Mouse (Mus musculus) midbrain, embryonic 14.5 days (tissue): Measurements from ENCODE around the gene Gm44973. TPM values are rescaled to one million over a fixed set of nuclear protein-coding genes. Genes with fewer than 3 reads are reported as not detected.

Experiments used
- ATAC-seq: fragments of 200-750 bp; cut with Nextera tagmentation; 2 replicates; pipeline ENCODE4 v1.8.0; 2017; ENCODE audit warnings: moderate number of reproducible peaks, moderate library complexity; ENCODE audit not compliant: low FRiP score, low TSS enrichment
- DNase-seq: peaks from one replicate; pipeline ENCODE4 v3.0.0-alpha.2; 2015
- H3K27ac ChIP-seq: fragments of 300-500 bp; sonication (generic); replicated peaks from 2 replicates; pipeline ENCODE4 v1.5.1; 2014; ENCODE audit warnings: mild to moderate bottlenecking, low read depth, low read length, moderate library complexity
- H3K27me3 ChIP-seq: fragments of 300-500 bp; sonication (generic); 2 replicates; pipeline ENCODE4 v1.6.1; 2014; ENCODE audit warnings: low read length, control low read depth, mixed read lengths; ENCODE audit not compliant: control insufficient read depth, insufficient read depth
- H3K36me3 ChIP-seq: fragments of 300-500 bp; sonication (generic); 2 replicates; pipeline ENCODE4 v1.6.1; 2014; ENCODE audit warnings: low read length, control low read depth; ENCODE audit not compliant: control insufficient read depth, insufficient read depth
- H3K4me1 ChIP-seq: fragments of 300-500 bp; sonication (generic); 2 replicates; pipeline ENCODE4 v1.6.1; 2014; ENCODE audit warnings: mild to moderate bottlenecking, antibody characterized with exemption, low read length, control low read depth; ENCODE audit not compliant: control insufficient read depth, insufficient read depth
- H3K4me2 ChIP-seq: fragments of 300-500 bp; sonication (generic); 2 replicates; pipeline ENCODE4 v1.6.1; 2014; ENCODE audit warnings: mild to moderate bottlenecking, low read length, moderate library complexity
- H3K4me3 ChIP-seq: fragments of 300-500 bp; sonication (generic); replicated peaks from 2 replicates; pipeline ENCODE4 v1.5.1; 2014; ENCODE audit warnings: low read depth, low read length
- H3K9ac ChIP-seq: fragments of 300-500 bp; sonication (generic); replicated peaks from 2 replicates; pipeline ENCODE4 v1.6.1; 2014; ENCODE audit warnings: mild to moderate bottlenecking, low read length, moderate library complexity
- H3K9me3 ChIP-seq: fragments of 300-500 bp; sonication (generic); 2 replicates; pipeline ENCODE4 v1.6.1; 2016; ENCODE audit warnings: low read length, control low read depth, mixed read lengths; ENCODE audit not compliant: control insufficient read depth
- WGBS: fragments of 180-500 bp; shearing (Covaris S2); extraction: QIAGEN DNeasy Blood & Tissue Kit; methylation state at CpG from one replicate; pipeline ENCODE4 v1.1.7; 2014; 5-methylcytosine and 5-hydroxymethylcytosine counted together
- polyA plus RNA-seq: library from polyadenylated mRNA; unstranded; fragments of >200 nt; fragmentation: Nextera tagmentation; extraction: Ambion mirVana; gene quantifications from 2 replicates; pipeline ENCODE4 v1.2.1, GENCODE M21; 2014

Gm44973 gene
- polyA plus RNA-seq, result 1.3 TPM in 1 of 2 replicates, not detected in the other

DNA sequence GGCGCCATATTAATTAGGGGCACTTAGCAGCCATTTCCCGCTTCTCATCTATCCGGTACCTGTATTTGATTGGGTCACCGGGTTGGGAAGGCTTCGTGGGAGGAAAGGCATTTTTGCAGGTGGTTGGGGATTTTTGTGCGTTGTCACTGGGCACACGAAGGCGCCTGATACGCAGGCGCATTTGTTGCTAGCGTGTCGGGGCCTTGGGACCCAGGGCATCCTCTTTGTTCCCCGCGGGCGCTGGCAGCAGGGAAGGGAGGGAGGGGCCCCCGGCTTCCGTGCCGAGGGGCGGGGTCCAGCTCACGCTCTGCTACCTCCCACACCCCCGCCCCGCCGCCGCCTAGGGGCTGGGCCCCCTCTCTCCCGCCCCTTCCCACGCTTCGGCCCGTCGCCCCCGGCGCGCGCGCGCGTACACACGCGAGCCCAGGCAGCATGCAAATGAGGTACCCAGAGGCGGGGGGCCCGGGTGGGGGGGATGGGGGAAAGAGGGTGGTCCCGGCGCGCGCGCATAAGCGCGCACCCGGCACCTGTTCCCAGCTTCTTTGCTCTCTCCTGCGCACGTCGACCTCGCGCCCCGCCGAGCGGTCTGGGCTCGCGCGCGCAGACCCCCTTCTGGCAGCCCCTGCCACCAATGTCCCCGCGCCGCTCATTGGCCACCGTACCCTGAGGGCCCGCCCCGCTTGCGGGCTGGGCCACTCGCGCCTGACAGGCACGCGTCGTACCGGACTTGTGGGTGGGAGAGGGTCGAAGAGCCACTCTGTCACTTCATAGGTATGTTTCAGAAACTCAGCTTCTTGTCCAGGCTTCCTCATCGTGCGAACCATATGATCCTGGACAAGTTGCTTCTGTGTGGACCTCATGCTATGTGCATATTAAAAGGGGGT, at the start of gene Gm44973:
Gene Gm44973 (plus strand): TSS at position 379 of the 884 bp plus-strand sequence.
- DNase-seq (peak; percentile 97), ATAC-seq (peak; percentile 81)
- Histone ChIP-seq H3K9me3 (no peaks in the 10 kb centered on the region), H3K4me3 (peak within 1 kb of the TSS; percentile 74), H3K36me3 (peaks cover 23% of the 10 kb centered on the region), H3K27me3 (no peaks in the 10 kb centered on the region), H3K27ac (peak within 1 kb of the TSS; percentile 97), H3K9ac (peak within 1 kb of the TSS; percentile 73), H3K4me1 (0 out of 2 replicates have a peak, but pooled peaks cover 3% of the 10 kb centered on the region), H3K4me2 (peak within 1 kb of the TSS; percentile 64)
- under 1% methylated on average over 58 of the region's 76 CpGs for WGBS

DNA sequence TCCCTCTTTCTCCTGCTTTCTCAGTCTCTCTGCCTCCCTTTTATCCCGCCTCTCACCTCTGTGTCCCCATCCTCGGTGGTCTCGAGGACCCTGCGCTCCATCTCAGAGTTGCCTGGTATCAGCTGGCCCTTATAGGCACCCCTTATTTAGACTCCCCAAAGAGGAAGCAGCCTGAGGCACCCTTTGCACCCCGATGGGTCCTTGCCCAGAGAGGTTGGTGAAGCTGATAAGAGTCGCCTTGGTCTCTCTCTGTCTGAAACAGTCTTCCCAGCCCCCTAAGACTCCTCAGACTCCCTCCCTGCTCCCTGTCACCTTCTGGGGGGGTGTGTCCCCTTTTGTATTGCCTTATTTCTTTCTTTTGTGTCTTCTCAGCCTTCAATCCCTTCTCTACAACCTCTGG, 44.2 kb upstream of the Gm44973 start, which contains the start of gene Sbk3:
Gene Sbk3 (minus strand): TSS at position 101 of the 400 bp plus-strand sequence.
- Histone ChIP-seq H3K36me3 (no peaks in the 10 kb centered on the region), H3K27me3 (no peaks in the 10 kb centered on the region), H3K9ac (no peak within 1 kb of the TSS), H3K9me3 (no peaks in the 10 kb centered on the region), H3K27ac (no peak within 1 kb of the TSS), H3K4me2 (no peak within 1 kb of the TSS), H3K4me3 (no peak within 1 kb of the TSS), H3K4me1 (no peaks in the 10 kb centered on the region)
- no peak for ATAC-seq
- DNase-seq, result no peak
- WGBS, result 34% methylated on average over 6 of the region's 6 CpGs

DNA sequence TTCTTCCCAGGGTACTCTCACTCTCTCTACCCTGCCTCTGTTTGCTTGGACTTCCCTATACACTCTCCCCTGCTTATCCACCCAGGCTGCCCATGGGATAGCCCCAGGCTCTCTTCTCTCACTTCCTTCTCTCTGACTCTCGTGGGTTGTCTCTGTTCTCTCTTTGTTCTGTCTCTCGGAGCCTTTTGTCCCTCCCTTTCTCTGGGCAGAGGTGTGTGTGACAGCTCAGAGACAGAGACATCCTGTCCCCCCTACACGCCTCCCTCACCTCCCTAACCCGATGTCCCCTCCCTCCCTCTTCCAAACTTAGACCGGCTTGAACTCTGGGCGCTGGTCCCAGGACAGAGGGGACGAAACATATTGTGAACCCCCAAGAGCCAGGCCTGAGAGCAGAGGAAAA, 43.6 kb upstream of the Gm44973 start:
- no peak overlapping the region for H3K4me3 ChIP-seq
- ATAC-seq, result no peak
- no peak overlapping the region for H3K27ac ChIP-seq
- no peaks in the 10 kb centered on the region for H3K9me3 ChIP-seq
- H3K27me3 ChIP-seq, result no peaks in the 10 kb centered on the region
- no peaks in the 10 kb centered on the region for H3K36me3 ChIP-seq
- no peak overlapping the region for H3K9ac ChIP-seq
- H3K4me2 ChIP-seq, result no peak overlapping the region
- no peak for DNase-seq
- H3K4me1 ChIP-seq, result no peaks in the 10 kb centered on the region
- 29% methylated on average over 7 of the region's 7 CpGs for WGBS

DNA sequence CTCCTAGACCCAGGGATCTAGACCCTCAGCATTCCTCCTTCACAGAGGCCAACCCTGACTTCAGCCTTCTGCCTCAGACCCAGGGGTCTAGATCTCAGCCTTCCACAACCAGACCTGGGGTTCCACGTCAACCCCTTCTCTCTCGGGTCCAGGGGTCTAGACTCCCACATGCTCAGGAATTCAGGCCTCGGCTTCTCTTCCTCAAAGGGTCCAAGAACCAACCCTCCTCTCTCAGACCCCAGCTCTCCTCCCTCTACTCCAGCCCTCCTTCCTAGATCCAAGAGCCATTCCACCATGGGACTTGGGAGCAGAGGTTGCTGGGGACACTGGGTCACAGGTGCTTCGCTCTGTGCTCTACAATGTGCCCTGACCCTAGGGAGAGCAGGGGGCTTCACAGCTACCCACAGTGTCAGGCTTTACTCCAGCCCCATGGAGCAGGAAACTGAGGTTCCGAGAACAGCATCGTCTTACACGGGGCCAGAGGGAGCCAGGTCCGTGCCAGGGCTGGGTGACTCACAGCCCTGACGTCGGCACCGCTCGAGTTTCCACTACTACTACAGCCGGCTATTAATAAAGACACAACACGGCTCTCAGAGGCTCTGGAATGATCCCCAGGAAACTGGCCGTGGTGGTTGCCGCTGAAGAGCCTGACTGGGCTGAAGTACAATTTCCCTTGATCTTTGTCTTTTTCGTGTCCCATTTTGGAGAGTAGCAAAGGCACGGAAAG, 42.8 kb upstream of the Gm44973 start:
- Histone ChIP-seq H3K27me3 (no peaks in the 10 kb centered on the region), H3K4me3 (no peak overlapping the region), H3K4me1 (no peaks in the 10 kb centered on the region), H3K27ac (no peak overlapping the region), H3K36me3 (no peaks in the 10 kb centered on the region), H3K4me2 (no peak overlapping the region), H3K9ac (no peak overlapping the region), H3K9me3 (no peaks in the 10 kb centered on the region)
- ATAC-seq, result no peak
- 80% methylated on average over 18 of the region's 18 CpGs for WGBS
- no peak for DNase-seq

DNA sequence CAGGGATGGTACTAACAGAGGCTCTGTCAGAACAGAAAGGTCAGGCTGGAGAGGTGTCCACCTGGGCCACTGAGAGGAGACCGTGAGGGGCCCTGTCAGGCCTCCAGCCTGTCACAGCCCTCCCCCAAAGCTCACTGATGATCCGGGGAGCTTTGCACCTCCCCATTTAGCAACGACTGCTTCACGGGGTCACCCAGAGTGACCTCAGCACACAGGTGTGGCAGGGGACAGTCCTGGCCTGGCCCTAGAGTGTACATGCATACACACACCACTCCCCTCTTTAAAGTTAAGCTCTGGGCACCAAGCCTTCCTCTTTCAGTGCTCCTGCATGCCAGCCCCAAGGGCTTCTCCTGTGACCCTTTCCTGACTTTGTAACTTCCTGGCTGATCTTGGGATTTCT, 39.8 kb upstream of the Gm44973 start:
- no peak for DNase-seq
- H3K4me2 ChIP-seq, result no peak overlapping the region
- no peak overlapping the region for H3K4me3 ChIP-seq
- H3K36me3 ChIP-seq, result no peaks in the 10 kb centered on the region
- 70% methylated on average over 4 of the region's 4 CpGs for WGBS
- H3K27me3 ChIP-seq, result no peaks in the 10 kb centered on the region
- H3K9me3 ChIP-seq, result no peaks in the 10 kb centered on the region
- H3K4me1 ChIP-seq, result no peaks in the 10 kb centered on the region
- H3K9ac ChIP-seq, result no peak overlapping the region
- H3K27ac ChIP-seq, result no peak overlapping the region
- ATAC-seq, result no peak

DNA sequence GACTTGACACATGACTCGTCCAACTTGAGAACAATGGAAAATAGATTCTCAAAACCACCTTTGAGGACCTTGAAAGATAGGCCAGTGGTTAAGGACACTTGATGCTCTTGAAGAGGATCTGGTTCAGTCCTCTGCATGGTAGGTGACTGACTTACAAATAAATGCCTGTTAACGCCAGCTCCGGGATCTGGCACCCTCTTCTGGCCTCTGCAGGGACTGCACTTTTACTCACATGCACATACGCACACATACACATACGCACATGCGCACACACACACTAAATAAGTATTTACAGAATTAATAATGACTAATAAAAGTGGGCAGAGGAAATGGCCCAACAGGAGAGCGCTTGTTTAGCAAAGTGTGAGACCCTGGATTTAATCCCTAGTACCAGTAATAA, 38.5 kb upstream of the Gm44973 start:
- ATAC-seq, result no peak
- no peak overlapping the region for H3K9ac ChIP-seq
- WGBS, result 93% methylated on average over 7 of the region's 7 CpGs
- no peaks in the 10 kb centered on the region for H3K9me3 ChIP-seq
- H3K4me2 ChIP-seq, result no peak overlapping the region
- H3K4me3 ChIP-seq, result no peak overlapping the region
- no peak for DNase-seq
- no peaks in the 10 kb centered on the region for H3K36me3 ChIP-seq
- H3K27me3 ChIP-seq, result no peaks in the 10 kb centered on the region
- H3K27ac ChIP-seq, result no peak overlapping the region
- no peaks in the 10 kb centered on the region for H3K4me1 ChIP-seq

DNA sequence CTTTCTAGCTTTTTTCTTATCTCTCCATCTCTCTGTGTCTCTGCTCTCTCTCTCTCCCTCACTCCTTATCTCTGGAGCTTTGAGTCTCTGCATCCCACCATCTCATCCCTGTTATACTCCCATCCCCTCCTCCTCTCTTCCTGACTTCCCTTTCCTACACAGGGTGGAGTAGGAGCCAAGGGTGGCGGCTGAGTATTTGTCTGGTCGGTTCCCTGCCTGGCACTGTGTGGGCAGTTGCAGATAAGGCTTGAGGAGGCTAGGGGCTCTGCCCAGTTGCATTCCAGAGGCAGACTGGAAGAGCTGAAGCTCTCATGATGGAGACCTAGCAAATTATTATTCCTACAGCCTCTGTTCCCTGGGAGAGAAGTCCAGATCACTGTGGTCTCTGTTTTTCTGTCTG, 27.0 kb upstream of the Gm44973 start:
- Histone ChIP-seq H3K4me1 (0 out of 2 replicates have a peak, but pooled peaks cover 1% of the 10 kb centered on the region), H3K36me3 (peaks cover 22% of the 10 kb centered on the region), H3K4me2 (no peak overlapping the region), H3K4me3 (no peak overlapping the region), H3K9ac (no peak overlapping the region), H3K27me3 (no peaks in the 10 kb centered on the region), H3K9me3 (no peaks in the 10 kb centered on the region), H3K27ac (no peak overlapping the region)
- no peak for ATAC-seq
- 81% methylated on average over 2 of the region's 2 CpGs for WGBS
- DNase-seq, result no peak

DNA sequence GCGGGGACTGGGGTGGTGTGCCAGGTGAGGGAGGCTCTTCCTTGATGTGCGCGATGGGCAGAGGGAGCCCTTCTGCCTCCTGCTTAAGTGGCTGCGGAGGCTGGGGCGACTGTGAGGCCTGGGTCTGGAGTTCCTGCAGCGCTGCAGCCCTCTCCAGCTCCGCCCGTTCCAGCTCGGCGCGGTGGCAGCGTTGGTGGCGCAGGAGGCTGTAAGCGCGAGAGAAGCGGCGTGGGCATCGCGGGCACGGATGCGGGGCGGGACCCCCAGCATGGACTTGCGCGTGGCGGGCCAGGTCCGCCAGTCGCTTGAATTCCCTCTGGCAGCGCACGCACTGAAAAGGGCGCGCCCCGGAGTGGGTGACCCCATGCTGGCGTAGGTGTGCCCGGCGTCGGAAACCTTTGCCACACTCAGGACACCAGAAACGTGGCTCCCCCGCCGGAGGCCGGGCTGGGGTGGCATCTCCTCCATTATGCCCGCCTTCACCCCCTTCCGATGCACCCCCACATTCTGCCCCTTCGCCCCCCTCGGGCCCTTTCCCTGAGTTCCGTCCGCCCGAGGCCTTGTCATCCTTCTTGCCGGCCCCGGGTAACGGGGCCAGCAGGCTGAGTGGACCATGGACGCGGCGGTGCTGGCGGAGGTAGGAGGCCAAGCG, 21.8 kb upstream of the Gm44973 start:
- peak overlapping the region; percentile 17 for H3K4me3 ChIP-seq
- no peak for ATAC-seq
- H3K4me2 ChIP-seq, result peak overlapping the region; percentile 94
- no peaks in the 10 kb centered on the region for H3K9me3 ChIP-seq
- 43% methylated on average over 54 of the region's 55 CpGs for WGBS
- H3K4me1 ChIP-seq, result peaks cover 22% of the 10 kb centered on the region
- no peak for DNase-seq
- peaks cover 33% of the 10 kb centered on the region for H3K36me3 ChIP-seq
- no peaks in the 10 kb centered on the region for H3K27me3 ChIP-seq
- peak overlapping the region; percentile 37; the same call in 1 of the 2 replicates for H3K9ac ChIP-seq
- H3K27ac ChIP-seq, result no peak overlapping the region
